Comparison of ENCODE assay signal across 14 mouse cellular contexts in the genomic region with DNA sequence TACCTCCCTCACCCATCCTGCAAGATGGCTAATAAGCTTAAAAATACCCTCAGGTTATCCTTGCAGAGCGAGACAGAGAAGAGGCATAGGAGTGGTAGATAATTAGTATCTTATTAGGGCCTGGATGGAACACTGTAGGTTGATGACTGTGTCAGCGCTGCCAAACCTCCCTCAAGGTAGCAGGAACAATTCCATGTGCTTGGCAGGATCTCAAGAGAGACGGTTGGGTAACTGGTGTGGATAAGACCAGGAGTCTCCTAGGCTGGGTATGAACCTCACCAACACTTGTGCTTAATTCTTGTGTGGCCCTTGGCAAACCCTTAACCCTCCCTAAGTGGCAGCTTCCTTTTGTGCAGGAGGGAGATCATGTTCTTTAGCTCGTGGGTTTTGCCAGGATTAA. TPM values are rescaled to one million over a fixed set of nuclear protein-coding genes. Genes with fewer than 3 reads are reported as not detected.
"Had no signal": no experiment of that assay in that cellular context is flagged by ENCODE, and none has a peak within 500 bp of the region (broad histone marks: within the 10 kb centered on the region; RNA-seq: fewer than 3 reads in every experiment).

No protein-coding gene starts in this region.

- DNase-seq: lung, adult 18-20 months; lung, embryonic 14.5 days; lung, postnatal 10 days; lung, postnatal 4 days; midbrain, embryonic 14.5 days; retina, postnatal 1 day; right cerebral cortex, adult 18-20 months; right cerebral cortex, postnatal 25 days; right cerebral cortex, postnatal 4 days; spleen, adult 18-20 months; thymus, adult 18-20 months; thymus, postnatal 14 days; thymus, postnatal 36 days had no signal

RNA-seq across cellular contexts. Expression of a gene that starts 9.0 kb away (rescaled TPM):
- polyA plus RNA-seq: myocyte had no signal
